Mouse (Mus musculus) liver, embryonic 14.5 days (tissue): ENCODE measurements around the gene Hadh. TPM values are rescaled to one million over a fixed set of nuclear protein-coding genes. Genes with fewer than 3 reads are reported as not detected.

Experiments used
- ATAC-seq: fragments of 200-750 bp; cut with Nextera tagmentation; 2 replicates; pipeline ENCODE4 v1.8.0; 2017; ENCODE audit warnings: moderate number of reproducible peaks, mild to moderate bottlenecking, moderate library complexity; ENCODE audit not compliant: insufficient read depth
- DNase-seq, 3 experiments: peaks; one replicate each; pipeline ENCODE4 v3.0.0-alpha.2; 2012 to 2013; ENCODE audit warnings: low read depth in 3 of 3, low spot score in 3 of 3
- H3K27ac ChIP-seq: fragments of 300-500 bp; sonication (generic); 2 replicates; pipeline ENCODE4 v1.5.1; 2014; ENCODE audit warnings: moderate library complexity, mild to moderate bottlenecking, control low read depth, inconsistent platforms
- H3K27me3 ChIP-seq: fragments of 300-500 bp; sonication (generic); 2 replicates; pipeline ENCODE4 v1.6.1; 2014; ENCODE audit warnings: mild to moderate bottlenecking, low read length, moderate library complexity; ENCODE audit not compliant: control insufficient read depth, insufficient read depth
- H3K36me3 ChIP-seq: fragments of 300-500 bp; sonication (generic); replicated peaks from 2 replicates; pipeline ENCODE4 v1.6.1; 2014; ENCODE audit warnings: low read depth; ENCODE audit not compliant: control insufficient read depth, insufficient read depth
- H3K4me1 ChIP-seq, 2 experiments: fragments of 200-500 bp in 1 of 2; fragments of 300-500 bp in 1 of 2; sonication (generic) in 1 of 2; replicated peaks; 2 replicates each; pipeline ENCODE4 v1.6.1; 2012 to 2014; ENCODE audit warnings: antibody characterized with exemption in 1 of 2, inconsistent platforms in 1 of 2, low read length in 1 of 2; ENCODE audit not compliant: control insufficient read depth in 2 of 2, insufficient read depth in 2 of 2
- H3K4me2 ChIP-seq: fragments of 300-500 bp; sonication (generic); 2 replicates; pipeline ENCODE4 v1.6.1; 2014; ENCODE audit warnings: low read depth, mild to moderate bottlenecking, control low read depth, moderate library complexity
- H3K4me3 ChIP-seq, 2 experiments: fragments of 200-500 bp in 1 of 2; fragments of 300-500 bp in 1 of 2; sonication (generic) in 1 of 2; 2 replicates each; pipeline ENCODE4 v1.5.1; 2012 to 2014; ENCODE audit warnings: low read depth in 2 of 2, low read length in 2 of 2, mild to moderate bottlenecking in 2 of 2, control low read depth in 1 of 2, inconsistent platforms in 1 of 2, moderate library complexity in 1 of 2; ENCODE audit not compliant: insufficient read depth in 1 of 2
- H3K9ac ChIP-seq: fragments of 300-500 bp; sonication (generic); replicated peaks from 2 replicates; pipeline ENCODE4 v1.6.1; 2014; ENCODE audit warnings: mild to moderate bottlenecking, control low read depth, moderate library complexity
- H3K9me3 ChIP-seq: fragments of 300-500 bp; sonication (generic); 2 replicates; pipeline ENCODE4 v1.6.1; 2016; ENCODE audit warnings: low read length, mixed read lengths; ENCODE audit not compliant: control insufficient read depth
- CTCF ChIP-seq: IDR thresholded peaks from 2 replicates; pipeline ENCODE4 v1.5.1; 2016; ENCODE audit warnings: antibody characterized with exemption, low read depth, control low read depth
- EP300 ChIP-seq: IDR thresholded peaks from 2 replicates; pipeline ENCODE4 v1.6.1; 2016; ENCODE audit warnings: antibody characterized with exemption, low read depth
- WGBS: fragments of 180-500 bp; shearing (Covaris S2); extraction: QIAGEN DNeasy Blood & Tissue Kit; methylation state at CpG from one replicate; pipeline ENCODE4 v1.1.7; 2014; ENCODE audit not compliant: insufficient replicate concordance; 5-methylcytosine and 5-hydroxymethylcytosine counted together
- polyA plus RNA-seq, 2 experiments: library from polyadenylated mRNA; depleted of rRNA in 1 of 2; stranded (reverse) in 1 of 2; unstranded in 1 of 2; fragments of >200 nt; fragmentation: Nextera tagmentation in 1 of 2; extraction: Ambion mirVana in 1 of 2; gene quantifications; 2 replicates each; pipeline versions ENCODE4 v1.2.1 to v1.2.3; 2012 to 2014

The Hadh gene
- 61.1 and 78.3 TPM in 2 replicates for polyA plus RNA-seq (2012; rRNA removed)
- polyA plus RNA-seq (2014; fragmentation: Nextera tagmentation; extraction: Ambion mirVana): 98.0 and 109 TPM in 2 replicates

DNA sequence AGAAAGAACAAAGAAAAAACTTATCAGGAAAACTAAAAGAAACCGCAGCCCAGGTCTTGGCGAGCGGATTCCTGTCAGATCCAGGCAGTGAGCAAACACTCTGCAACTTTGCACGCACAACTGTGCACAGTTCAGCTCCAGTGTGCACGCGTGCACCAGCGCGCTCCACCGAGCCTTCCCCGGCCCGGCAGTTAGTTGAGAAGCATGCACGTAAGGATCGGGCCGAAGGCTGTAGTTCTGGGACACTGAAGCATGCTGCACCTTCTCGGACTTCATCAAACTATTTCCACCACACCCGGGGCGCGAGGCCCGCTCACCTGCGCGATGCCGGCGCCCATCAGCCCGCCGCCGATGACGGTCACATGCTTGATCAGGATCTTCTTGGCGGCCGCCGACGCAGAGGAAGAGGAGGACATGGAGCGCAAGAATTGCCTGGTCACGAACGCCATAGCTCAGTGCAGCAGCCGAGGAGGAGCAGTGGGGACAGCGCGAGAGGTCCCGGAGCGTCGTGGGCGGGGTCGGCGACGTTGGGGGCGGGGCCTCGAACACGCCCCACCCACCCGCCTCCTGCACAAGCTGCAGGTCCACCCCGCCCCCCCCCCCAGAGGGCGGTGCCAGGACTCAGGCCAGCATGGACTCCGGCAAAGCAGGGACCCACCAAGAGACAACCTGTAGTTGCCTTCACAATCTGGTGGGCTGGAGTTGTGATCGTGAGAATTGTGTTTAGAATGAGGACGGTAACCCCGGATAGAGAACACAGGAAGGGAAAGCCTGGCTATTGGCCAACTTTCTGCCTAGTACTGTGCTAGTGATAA lies at the start of gene Hadh:
Hadh (minus strand) TSS at position 543 of the 815 bp plus-strand sequence.
- no peaks in the 10 kb centered on the region for H3K36me3 ChIP-seq
- H3K4me1 ChIP-seq: peaks cover 0 to 21% of the 10 kb centered on the region in 2 experiments; a peak in 3 of 4 replicates
- H3K27ac ChIP-seq: no peak within 1 kb of the TSS
- DNase-seq: peak; percentile 52 to 66 (median 58)
- under 1% methylated on average over 53 of the region's 54 CpGs for WGBS
- no peaks in the 10 kb centered on the region for H3K9me3 ChIP-seq
- peak within 1 kb of the TSS; percentile 70 to 73 for H3K4me3 ChIP-seq
- H3K4me2 ChIP-seq: peak within 1 kb of the TSS; percentile 85
- peak within 1 kb of the TSS; percentile 62 for H3K9ac ChIP-seq
- peak; percentile 84 for ATAC-seq
- TF ChIP-seq CTCF: no peak
- TF ChIP-seq EP300: no peak
- no peaks in the 10 kb centered on the region for H3K27me3 ChIP-seq

DNA sequence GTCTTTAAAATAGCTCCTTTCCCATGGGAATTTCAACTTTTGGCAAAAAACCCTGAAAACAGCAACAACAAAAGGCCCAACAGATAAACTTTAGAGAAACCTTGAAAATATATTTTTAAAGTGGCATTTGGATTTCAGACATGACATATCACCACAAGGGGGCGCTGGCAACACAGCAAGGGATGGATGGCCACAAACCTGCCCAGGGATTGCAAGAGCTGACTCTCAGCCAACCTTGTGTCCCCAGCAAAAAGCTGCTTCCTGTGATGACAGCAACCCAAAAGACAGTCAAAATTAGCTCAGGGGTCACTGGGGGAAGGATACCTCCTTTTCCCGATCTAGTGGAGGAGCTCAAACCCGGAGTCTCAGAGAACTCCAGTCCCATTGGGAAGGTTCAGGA lies 48.3 kb upstream of the Hadh start:
- DNase-seq (peak in 2 of 3 experiments; percentile 23 to 27), ATAC-seq (no peak)
- no peaks in the 10 kb centered on the region for H3K4me1 ChIP-seq
- H3K9ac ChIP-seq: no peak overlapping the region
- no peaks in the 10 kb centered on the region for H3K36me3 ChIP-seq
- no peak overlapping the region for H3K27ac ChIP-seq
- 9% methylated on average over 3 of the region's 3 CpGs for WGBS
- H3K4me3 ChIP-seq: no peak overlapping the region
- no peaks in the 10 kb centered on the region for H3K9me3 ChIP-seq
- TF ChIP-seq CTCF (peak; percentile 83), EP300 (no peak)
- H3K4me2 ChIP-seq: no peak overlapping the region
- no peaks in the 10 kb centered on the region for H3K27me3 ChIP-seq

GRCm38 (mm10) chr3:131318211-131318610 lies 46.3 kb upstream of the Hadh start:
- no peak overlapping the region for H3K9ac ChIP-seq
- 37% methylated on average over 2 of the region's 2 CpGs for WGBS
- H3K4me1 ChIP-seq: no peaks in the 10 kb centered on the region

DNA sequence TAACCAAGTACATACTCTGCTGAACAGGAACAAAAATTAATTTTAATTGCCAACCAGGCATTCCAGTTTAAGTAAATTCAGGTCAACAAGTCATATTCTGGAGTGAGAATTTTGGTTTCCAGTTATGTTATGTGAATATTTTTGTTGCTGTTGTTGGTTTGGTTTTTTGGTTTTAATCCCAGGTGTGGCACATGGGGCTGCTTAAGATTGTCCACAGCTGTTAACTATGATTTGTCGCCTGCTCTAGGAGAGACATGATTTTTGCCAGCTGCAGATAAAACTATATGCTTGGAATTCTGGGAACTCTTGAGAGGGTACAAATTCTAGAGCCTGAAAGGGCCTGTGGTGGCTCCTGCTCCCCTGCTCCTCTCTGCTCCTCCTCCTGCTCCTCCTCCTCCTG lies 45.2 kb upstream of the Hadh start:
- H3K4me1 ChIP-seq: no peaks in the 10 kb centered on the region
- no peak for DNase-seq

More at GRCm38 (mm10) chr3:131318211-131318610, 46.3 kb upstream of the Hadh start:
- Histone ChIP-seq H3K36me3 (no peaks in the 10 kb centered on the region), H3K27ac (no peak overlapping the region), H3K9me3 (no peaks in the 10 kb centered on the region), H3K4me2 (no peak overlapping the region), H3K27me3 (no peaks in the 10 kb centered on the region), H3K4me3 (no peak overlapping the region)
- DNase-seq: no peak
- ATAC-seq: no peak
- TF ChIP-seq EP300: no peak
- TF ChIP-seq CTCF: no peak

DNA sequence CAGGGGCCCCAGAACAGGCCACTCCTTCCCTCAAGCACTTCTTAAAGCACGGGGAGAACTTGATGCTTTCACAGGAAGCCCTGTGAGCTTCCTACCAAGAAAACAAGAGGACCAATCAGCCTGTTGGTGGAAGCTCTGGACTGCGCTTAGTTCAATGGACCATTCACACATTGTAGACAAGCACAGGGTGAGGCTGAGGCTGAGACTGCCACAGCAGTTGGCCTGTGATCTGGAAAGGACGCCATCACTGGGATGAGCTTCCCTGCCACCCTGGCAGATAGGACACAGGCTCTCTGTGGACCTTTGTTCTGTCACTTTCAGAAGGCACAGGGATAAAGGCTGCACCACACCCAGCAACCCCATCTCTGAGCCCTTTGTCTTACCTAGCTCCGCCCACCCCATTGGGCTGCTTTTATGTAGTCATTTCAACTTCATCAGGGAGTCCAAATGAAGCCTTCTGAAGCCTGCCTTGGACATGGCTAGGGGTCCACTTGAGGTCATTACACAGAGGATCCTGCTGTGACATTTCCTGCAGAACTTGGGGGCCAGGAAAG lies 44.1 kb upstream of the Hadh start:
- H3K36me3 ChIP-seq: no peaks in the 10 kb centered on the region
- no peak overlapping the region for H3K9ac ChIP-seq
- no peaks in the 10 kb centered on the region; a peak in 1 of 4 replicates for H3K4me1 ChIP-seq
- no peak overlapping the region for H3K4me3 ChIP-seq
- ATAC-seq (no peak), DNase-seq (no peak)
- TF ChIP-seq CTCF: no peak
- no peak for TF ChIP-seq EP300
- H3K27me3 ChIP-seq: no peaks in the 10 kb centered on the region
- H3K27ac ChIP-seq: no peak overlapping the region
- H3K9me3 ChIP-seq: no peaks in the 10 kb centered on the region
- WGBS: 41% methylated on average over 4 of the region's 4 CpGs
- H3K4me2 ChIP-seq: no peak overlapping the region

More for the DNA sequence above, 45.2 kb upstream of the Hadh start:
- no peak overlapping the region for H3K9ac ChIP-seq
- H3K27ac ChIP-seq: no peak overlapping the region
- 72% methylated on average over 1 of the region's 1 CpGs for WGBS
- no peaks in the 10 kb centered on the region for H3K36me3 ChIP-seq
- ATAC-seq: no peak
- H3K27me3 ChIP-seq: no peaks in the 10 kb centered on the region
- H3K4me3 ChIP-seq: no peak overlapping the region
- H3K4me2 ChIP-seq: no peak overlapping the region
- no peak for TF ChIP-seq CTCF
- TF ChIP-seq EP300: no peak
- H3K9me3 ChIP-seq: no peaks in the 10 kb centered on the region
